Mouse (Mus musculus) liver, embryonic 14.5 days (tissue): ENCODE results near the gene Rasgrf1. TPM values are rescaled to one million over a fixed set of nuclear protein-coding genes. Genes with fewer than 3 reads are reported as not detected.

Source experiments
- ATAC-seq: fragments of 200-750 bp; cut with Nextera tagmentation; 2 replicates; pipeline ENCODE4 v1.8.0; 2017; ENCODE audit warnings: moderate number of reproducible peaks, mild to moderate bottlenecking, moderate library complexity; ENCODE audit not compliant: insufficient read depth
- DNase-seq, 3 experiments: peaks; one replicate each; pipeline ENCODE4 v3.0.0-alpha.2; 2012 to 2013; ENCODE audit warnings: low read depth in 3 of 3, low spot score in 3 of 3
- H3K27ac ChIP-seq: fragments of 300-500 bp; sonication (generic); 2 replicates; pipeline ENCODE4 v1.5.1; 2014; ENCODE audit warnings: moderate library complexity, mild to moderate bottlenecking, control low read depth, inconsistent platforms
- H3K27me3 ChIP-seq: fragments of 300-500 bp; sonication (generic); 2 replicates; pipeline ENCODE4 v1.6.1; 2014; ENCODE audit warnings: mild to moderate bottlenecking, low read length, moderate library complexity; ENCODE audit not compliant: control insufficient read depth, insufficient read depth
- H3K36me3 ChIP-seq: fragments of 300-500 bp; sonication (generic); replicated peaks from 2 replicates; pipeline ENCODE4 v1.6.1; 2014; ENCODE audit warnings: low read depth; ENCODE audit not compliant: control insufficient read depth, insufficient read depth
- H3K4me1 ChIP-seq, 2 experiments: fragments of 200-500 bp in 1 of 2; fragments of 300-500 bp in 1 of 2; sonication (generic) in 1 of 2; replicated peaks; 2 replicates each; pipeline ENCODE4 v1.6.1; 2012 to 2014; ENCODE audit warnings: antibody characterized with exemption in 1 of 2, inconsistent platforms in 1 of 2, low read length in 1 of 2; ENCODE audit not compliant: control insufficient read depth in 2 of 2, insufficient read depth in 2 of 2
- H3K4me2 ChIP-seq: fragments of 300-500 bp; sonication (generic); 2 replicates; pipeline ENCODE4 v1.6.1; 2014; ENCODE audit warnings: low read depth, mild to moderate bottlenecking, control low read depth, moderate library complexity
- H3K4me3 ChIP-seq, 2 experiments: fragments of 200-500 bp in 1 of 2; fragments of 300-500 bp in 1 of 2; sonication (generic) in 1 of 2; 2 replicates each; pipeline ENCODE4 v1.5.1; 2012 to 2014; ENCODE audit warnings: low read depth in 2 of 2, low read length in 2 of 2, mild to moderate bottlenecking in 2 of 2, control low read depth in 1 of 2, inconsistent platforms in 1 of 2, moderate library complexity in 1 of 2; ENCODE audit not compliant: insufficient read depth in 1 of 2
- H3K9ac ChIP-seq: fragments of 300-500 bp; sonication (generic); replicated peaks from 2 replicates; pipeline ENCODE4 v1.6.1; 2014; ENCODE audit warnings: mild to moderate bottlenecking, control low read depth, moderate library complexity
- H3K9me3 ChIP-seq: fragments of 300-500 bp; sonication (generic); 2 replicates; pipeline ENCODE4 v1.6.1; 2016; ENCODE audit warnings: low read length, mixed read lengths; ENCODE audit not compliant: control insufficient read depth
- CTCF ChIP-seq: IDR thresholded peaks from 2 replicates; pipeline ENCODE4 v1.5.1; 2016; ENCODE audit warnings: antibody characterized with exemption, low read depth, control low read depth
- EP300 ChIP-seq: IDR thresholded peaks from 2 replicates; pipeline ENCODE4 v1.6.1; 2016; ENCODE audit warnings: antibody characterized with exemption, low read depth
- WGBS: fragments of 180-500 bp; shearing (Covaris S2); extraction: QIAGEN DNeasy Blood & Tissue Kit; methylation state at CpG from one replicate; pipeline ENCODE4 v1.1.7; 2014; ENCODE audit not compliant: insufficient replicate concordance; 5-methylcytosine and 5-hydroxymethylcytosine counted together
- polyA plus RNA-seq, 2 experiments: library from polyadenylated mRNA; depleted of rRNA in 1 of 2; stranded (reverse) in 1 of 2; unstranded in 1 of 2; fragments of >200 nt; fragmentation: Nextera tagmentation in 1 of 2; extraction: Ambion mirVana in 1 of 2; gene quantifications; 2 replicates each; pipeline versions ENCODE4 v1.2.1 to v1.2.3; 2012 to 2014

Rasgrf1 gene
- polyA plus RNA-seq, 2 experiments = 0.01 TPM; not detected in 1

DNA sequence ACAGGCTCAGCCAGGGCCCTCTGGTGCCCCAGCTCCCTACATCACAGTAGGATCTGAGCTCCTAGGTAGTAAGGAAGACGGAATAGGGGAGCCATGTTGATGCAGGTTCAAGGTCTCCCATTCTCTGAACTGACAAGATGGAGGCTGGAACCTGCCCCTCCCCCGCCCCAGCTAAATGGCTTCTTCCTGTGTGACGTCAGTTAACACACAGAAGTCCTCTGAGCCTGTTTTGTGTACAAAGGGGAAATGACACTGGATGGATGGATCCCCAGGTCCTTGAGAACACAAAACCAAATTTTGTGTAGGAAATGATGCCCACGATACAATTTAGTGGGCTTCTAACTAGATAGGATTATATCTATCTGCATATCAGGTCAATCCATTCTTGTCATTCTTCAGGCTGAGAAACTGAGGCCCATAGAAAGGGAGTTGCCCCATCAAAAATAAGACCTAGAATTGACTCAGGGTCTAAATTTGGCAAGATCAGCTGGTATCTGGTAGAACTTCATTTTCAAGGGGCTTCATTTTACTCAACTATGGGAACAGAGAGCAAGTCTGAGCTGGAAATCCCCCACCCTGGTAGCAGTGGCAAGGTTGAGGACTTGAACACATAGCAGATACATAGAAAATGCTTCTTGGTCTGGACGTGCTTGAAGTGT, 2.3 kb downstream of the Rasgrf1 start:
- Histone ChIP-seq H3K4me2 (no peak overlapping the region), H3K4me3 (no peak overlapping the region), H3K27me3 (peaks cover 47% of the 10 kb centered on the region), H3K4me1 (no peaks in the 10 kb centered on the region; a peak in 1 of 4 replicates), H3K9me3 (no peaks in the 10 kb centered on the region), H3K36me3 (no peaks in the 10 kb centered on the region), H3K27ac (no peak overlapping the region), H3K9ac (no peak overlapping the region)
- WGBS = 37% methylated on average over 5 of the region's 5 CpGs
- DNase-seq (no peak), ATAC-seq (no peak)
- TF ChIP-seq EP300 (no peak), CTCF (no peak)

DNA sequence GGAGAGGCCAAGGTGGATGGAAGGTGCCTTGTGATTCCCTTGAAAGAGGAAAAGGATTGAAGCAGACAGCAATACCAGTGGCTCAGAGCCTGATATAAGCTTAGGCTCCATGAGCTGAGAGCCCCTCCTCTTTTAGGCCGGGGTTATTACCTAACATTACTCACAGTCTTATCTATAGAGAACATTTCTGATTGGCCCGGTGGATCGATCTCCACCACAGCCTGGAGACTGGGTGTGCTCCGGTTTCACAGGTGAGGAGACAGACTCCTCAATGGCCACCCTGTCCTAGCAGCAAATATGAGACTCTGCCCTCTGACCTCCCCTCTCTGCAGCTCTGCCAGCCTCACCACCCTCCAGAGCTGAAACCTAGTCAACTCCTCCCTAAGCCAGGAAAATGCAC, 3.4 kb downstream of the Rasgrf1 start:
- Histone ChIP-seq H3K9me3 (no peaks in the 10 kb centered on the region), H3K4me3 (no peak overlapping the region), H3K27me3 (peaks cover 37% of the 10 kb centered on the region), H3K4me2 (no peak overlapping the region), H3K4me1 (no peaks in the 10 kb centered on the region; a peak in 1 of 4 replicates), H3K36me3 (no peaks in the 10 kb centered on the region), H3K27ac (no peak overlapping the region), H3K9ac (no peak overlapping the region)
- ATAC-seq = no peak
- no peak for TF ChIP-seq EP300
- TF ChIP-seq CTCF = no peak
- DNase-seq = no peak
- 28% methylated on average over 4 of the region's 4 CpGs for WGBS

DNA sequence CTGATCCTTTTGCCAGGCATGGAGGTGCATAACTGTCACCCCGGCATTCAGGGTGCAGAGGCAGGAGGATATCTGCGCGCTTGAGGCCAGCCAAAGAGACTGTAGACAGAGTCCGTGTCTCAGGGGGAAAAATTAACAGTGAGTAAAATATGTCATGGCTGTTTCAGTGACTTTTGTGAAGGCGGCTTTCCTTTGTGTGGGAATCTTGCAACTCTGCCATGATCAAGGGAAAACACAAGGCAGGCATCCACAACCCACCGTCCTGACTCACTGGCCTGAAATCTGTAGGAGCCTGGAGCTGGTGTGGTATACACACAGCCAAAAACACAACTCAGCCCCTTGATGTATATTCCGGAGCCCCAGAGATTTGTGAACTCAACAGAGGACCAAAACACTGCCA, 6.8 kb downstream of the Rasgrf1 start:
- no peak overlapping the region for H3K27ac ChIP-seq
- no peaks in the 10 kb centered on the region for H3K4me1 ChIP-seq
- ATAC-seq = no peak
- H3K9me3 ChIP-seq = no peaks in the 10 kb centered on the region
- H3K9ac ChIP-seq = no peak overlapping the region
- H3K4me3 ChIP-seq = no peak overlapping the region
- H3K27me3 ChIP-seq = peaks cover 4% of the 10 kb centered on the region
- TF ChIP-seq CTCF (no peak), EP300 (no peak)
- no peaks in the 10 kb centered on the region for H3K36me3 ChIP-seq
- no peak for DNase-seq
- no peak overlapping the region for H3K4me2 ChIP-seq
- 67% methylated on average over 7 of the region's 7 CpGs for WGBS

DNA sequence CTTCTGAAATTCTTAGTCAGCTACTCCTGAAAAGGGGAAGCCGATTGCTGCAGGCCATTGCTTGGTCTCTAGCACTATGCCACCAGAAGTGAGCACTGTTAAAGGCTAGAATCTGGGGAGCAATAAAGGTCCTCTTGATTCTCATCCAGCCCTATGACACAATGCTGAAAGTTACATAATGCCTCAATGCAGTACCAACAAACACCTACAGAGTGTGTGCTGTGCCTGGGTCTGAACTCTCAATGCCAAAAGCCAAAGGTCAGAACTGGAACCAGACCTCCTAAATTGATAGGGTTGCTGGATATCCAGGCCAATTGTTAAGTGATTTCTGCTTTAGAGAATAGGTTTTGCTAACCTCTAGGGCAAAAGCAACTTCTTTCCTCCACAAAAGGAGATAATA, 7.7 kb downstream of the Rasgrf1 start:
- no peak overlapping the region for H3K4me3 ChIP-seq
- H3K9me3 ChIP-seq = no peaks in the 10 kb centered on the region
- no peak overlapping the region for H3K27ac ChIP-seq
- H3K9ac ChIP-seq = no peak overlapping the region
- H3K27me3 ChIP-seq = no peaks in the 10 kb centered on the region
- H3K4me1 ChIP-seq = no peaks in the 10 kb centered on the region
- TF ChIP-seq CTCF (0 out of 2 replicates have a peak, but pooled peaks have one; percentile 3), EP300 (no peak)
- no peaks in the 10 kb centered on the region for H3K36me3 ChIP-seq
- no peak for ATAC-seq
- WGBS = 50% methylated on average over 1 of the region's 1 CpGs
- DNase-seq = no peak
- H3K4me2 ChIP-seq = no peak overlapping the region

- ATAC-seq = no peak
Observed at GRCm38 (mm10) chr9:89918832-89919231, 9.1 kb downstream of the Rasgrf1 start.

More at GRCm38 (mm10) chr9:89918832-89919231, 9.1 kb downstream of the Rasgrf1 start:
- Histone ChIP-seq H3K4me3 (no peak overlapping the region), H3K9me3 (no peaks in the 10 kb centered on the region), H3K27me3 (no peaks in the 10 kb centered on the region), H3K27ac (no peak overlapping the region), H3K4me1 (no peaks in the 10 kb centered on the region), H3K4me2 (no peak overlapping the region), H3K36me3 (no peaks in the 10 kb centered on the region), H3K9ac (no peak overlapping the region)
- TF ChIP-seq EP300 (no peak), CTCF (no peak)
- 60% methylated on average over 5 of the region's 5 CpGs for WGBS
- DNase-seq = no peak
